Mouse (Mus musculus): ENCODE results near the gene Nars2. TPM values are rescaled to one million over a fixed set of nuclear protein-coding genes. Genes with fewer than 3 reads are reported as not detected.

Gene Nars2
- polyA plus RNA-seq, 1 experiment from 2014 or later, result 20.2 TPM

- Histone ChIP-seq H3K4me3 (ENCODE audit: low read depth, low read length) (no peak overlapping the region), H3K36me3 (ENCODE audit: control insufficient read depth, insufficient read depth, low read length) (no peaks in the 10 kb centered on the region), H3K4me1 (ENCODE audit: control insufficient read depth, insufficient read depth, low read length) (peaks cover 10% of the 10 kb centered on the region; the same call in 1 of the 2 replicates), H3K9me3 (ENCODE audit: control insufficient read depth, low read length) (no peaks in the 10 kb centered on the region), H3K27me3 (ENCODE audit: control insufficient read depth, insufficient read depth, low read length) (no peaks in the 10 kb centered on the region), H3K27ac (ENCODE audit: low read depth, low read length) (no peak overlapping the region), H3K4me2 (ENCODE audit: low read depth, low read length) (no peak overlapping the region), H3K9ac (replicated peaks; ENCODE audit: low read depth, low read length) (no peak overlapping the region)
- WGBS, result 22% methylated on average over 7 of the region's 7 CpGs
- peak; percentile 32 for ATAC-seq (ENCODE audit: low read depth)
Measured at GRCm38 (mm10) chr7:96983660-96984347, 32.5 kb downstream of the Nars2 start.

- ATAC-seq (ENCODE audit: low read depth), result no peak
- H3K4me2 ChIP-seq (ENCODE audit: low read depth, low read length), result 0 out of 2 replicates have a peak overlapping the region, but pooled peaks have one; percentile 8
- H3K27ac ChIP-seq (ENCODE audit: low read depth, low read length), result no peak overlapping the region
Measured at GRCm38 (mm10) chr7:96985798-96986197, 34.5 kb downstream of the Nars2 start.

GRCm38 (mm10) chr7:96986795-96987445 is 35.6 kb downstream of the Nars2 start:
- 32% methylated on average over 9 of the region's 9 CpGs for WGBS
- peak; percentile 60; the same call in 1 of the 2 replicates for ATAC-seq (ENCODE audit: low read depth)
- Histone ChIP-seq H3K27me3 (ENCODE audit: control insufficient read depth, insufficient read depth, low read length) (no peaks in the 10 kb centered on the region), H3K4me3 (ENCODE audit: low read depth, low read length) (no peak overlapping the region), H3K27ac (ENCODE audit: low read depth, low read length) (no peak overlapping the region), H3K4me1 (ENCODE audit: control insufficient read depth, insufficient read depth, low read length) (peaks cover 10% of the 10 kb centered on the region; the same call in 1 of the 2 replicates), H3K9me3 (ENCODE audit: control insufficient read depth, low read length) (no peaks in the 10 kb centered on the region), H3K9ac (replicated peaks; ENCODE audit: low read depth, low read length) (no peak overlapping the region), H3K4me2 (ENCODE audit: low read depth, low read length) (no peak overlapping the region), H3K36me3 (ENCODE audit: control insufficient read depth, insufficient read depth, low read length) (no peaks in the 10 kb centered on the region)

More at GRCm38 (mm10) chr7:96985798-96986197, 34.5 kb downstream of the Nars2 start:
- no peaks in the 10 kb centered on the region for H3K9me3 ChIP-seq (ENCODE audit: control insufficient read depth, low read length)
- H3K9ac ChIP-seq (replicated peaks; ENCODE audit: low read depth, low read length), result no peak overlapping the region
- H3K4me3 ChIP-seq (ENCODE audit: low read depth, low read length), result no peak overlapping the region
- H3K27me3 ChIP-seq (ENCODE audit: control insufficient read depth, insufficient read depth, low read length), result no peaks in the 10 kb centered on the region
- peaks cover 10% of the 10 kb centered on the region; the same call in 1 of the 2 replicates for H3K4me1 ChIP-seq (ENCODE audit: control insufficient read depth, insufficient read depth, low read length)
- 36% methylated on average over 8 of the region's 8 CpGs for WGBS
- H3K36me3 ChIP-seq (ENCODE audit: control insufficient read depth, insufficient read depth, low read length), result no peaks in the 10 kb centered on the region

- H3K4me3 ChIP-seq (ENCODE audit: low read depth, low read length), result no peak overlapping the region
- H3K4me2 ChIP-seq (ENCODE audit: low read depth, low read length), result no peak overlapping the region
- H3K27ac ChIP-seq (ENCODE audit: low read depth, low read length), result no peak overlapping the region
- ATAC-seq (ENCODE audit: low read depth), result no peak
- WGBS, result 66% methylated on average over 4 of the region's 4 CpGs
- 0 out of 2 replicates have a peak overlapping the region, but pooled peaks have one; percentile 21 for H3K9ac ChIP-seq (replicated peaks; ENCODE audit: low read depth, low read length)
- H3K36me3 ChIP-seq (ENCODE audit: control insufficient read depth, insufficient read depth, low read length), result no peaks in the 10 kb centered on the region
- no peaks in the 10 kb centered on the region for H3K27me3 ChIP-seq (ENCODE audit: control insufficient read depth, insufficient read depth, low read length)
- H3K4me1 ChIP-seq (ENCODE audit: control insufficient read depth, insufficient read depth, low read length), result peaks cover 10% of the 10 kb centered on the region; the same call in 1 of the 2 replicates
- H3K9me3 ChIP-seq (ENCODE audit: control insufficient read depth, low read length), result no peaks in the 10 kb centered on the region
Measured at GRCm38 (mm10) chr7:96987676-96988075, 36.4 kb downstream of the Nars2 start.

GRCm38 (mm10) chr7:97012956-97013355 is 61.7 kb downstream of the Nars2 start:
- no peaks in the 10 kb centered on the region for H3K36me3 ChIP-seq (ENCODE audit: control insufficient read depth, insufficient read depth, low read length)
- H3K27me3 ChIP-seq (ENCODE audit: control insufficient read depth, insufficient read depth, low read length), result no peaks in the 10 kb centered on the region
- no peak overlapping the region for H3K4me3 ChIP-seq (ENCODE audit: low read depth, low read length)
- no peak overlapping the region for H3K27ac ChIP-seq (ENCODE audit: low read depth, low read length)
- H3K9ac ChIP-seq (replicated peaks; ENCODE audit: low read depth, low read length), result no peak overlapping the region
- no peak for ATAC-seq (ENCODE audit: low read depth)
- 85% methylated on average over 3 of the region's 3 CpGs for WGBS
- H3K4me1 ChIP-seq (ENCODE audit: control insufficient read depth, insufficient read depth, low read length), result no peaks in the 10 kb centered on the region
- no peaks in the 10 kb centered on the region for H3K9me3 ChIP-seq (ENCODE audit: control insufficient read depth, low read length)
- no peak overlapping the region for H3K4me2 ChIP-seq (ENCODE audit: low read depth, low read length)

- no peaks in the 10 kb centered on the region for H3K36me3 ChIP-seq (ENCODE audit: control insufficient read depth, insufficient read depth, low read length)
- 70% methylated on average over 4 of the region's 4 CpGs for WGBS
- H3K4me1 ChIP-seq (ENCODE audit: control insufficient read depth, insufficient read depth, low read length), result no peaks in the 10 kb centered on the region
- H3K27me3 ChIP-seq (ENCODE audit: control insufficient read depth, insufficient read depth, low read length), result no peaks in the 10 kb centered on the region
- H3K4me2 ChIP-seq (ENCODE audit: low read depth, low read length), result no peak overlapping the region
- no peak overlapping the region for H3K27ac ChIP-seq (ENCODE audit: low read depth, low read length)
- no peak for ATAC-seq (ENCODE audit: low read depth)
- no peak overlapping the region for H3K9ac ChIP-seq (replicated peaks; ENCODE audit: low read depth, low read length)
- no peaks in the 10 kb centered on the region for H3K9me3 ChIP-seq (ENCODE audit: control insufficient read depth, low read length)
- H3K4me3 ChIP-seq (ENCODE audit: low read depth, low read length), result no peak overlapping the region
Measured at GRCm38 (mm10) chr7:97018005-97018404, 66.7 kb downstream of the Nars2 start.

- Histone ChIP-seq H3K4me3 (ENCODE audit: low read depth, low read length) (no peak overlapping the region), H3K27me3 (ENCODE audit: control insufficient read depth, insufficient read depth, low read length) (no peaks in the 10 kb centered on the region), H3K9me3 (ENCODE audit: control insufficient read depth, low read length) (no peaks in the 10 kb centered on the region), H3K4me1 (ENCODE audit: control insufficient read depth, insufficient read depth, low read length) (no peaks in the 10 kb centered on the region), H3K4me2 (ENCODE audit: low read depth, low read length) (no peak overlapping the region), H3K36me3 (ENCODE audit: control insufficient read depth, insufficient read depth, low read length) (no peaks in the 10 kb centered on the region), H3K9ac (replicated peaks; ENCODE audit: low read depth, low read length) (no peak overlapping the region), H3K27ac (ENCODE audit: low read depth, low read length) (no peak overlapping the region)
- 86% methylated on average over 3 of the region's 3 CpGs for WGBS
- ATAC-seq (ENCODE audit: low read depth), result no peak
Measured at GRCm38 (mm10) chr7:97018418-97018817, 67.1 kb downstream of the Nars2 start.

GRCm38 (mm10) chr7:97019303-97019702 is 68.0 kb downstream of the Nars2 start:
- Histone ChIP-seq H3K4me3 (ENCODE audit: low read depth, low read length) (no peak overlapping the region), H3K9ac (replicated peaks; ENCODE audit: low read depth, low read length) (no peak overlapping the region), H3K27me3 (ENCODE audit: control insufficient read depth, insufficient read depth, low read length) (no peaks in the 10 kb centered on the region), H3K4me2 (ENCODE audit: low read depth, low read length) (no peak overlapping the region), H3K4me1 (ENCODE audit: control insufficient read depth, insufficient read depth, low read length) (no peaks in the 10 kb centered on the region), H3K27ac (ENCODE audit: low read depth, low read length) (no peak overlapping the region), H3K36me3 (ENCODE audit: control insufficient read depth, insufficient read depth, low read length) (no peaks in the 10 kb centered on the region), H3K9me3 (ENCODE audit: control insufficient read depth, low read length) (no peaks in the 10 kb centered on the region)
- ATAC-seq (ENCODE audit: low read depth), result peak; percentile 85
- WGBS, result 14% methylated on average over 1 of the region's 1 CpGs

GRCm38 (mm10) chr7:97026772-97027358 is 75.6 kb downstream of the Nars2 start:
- WGBS, result 95% methylated on average over 5 of the region's 5 CpGs
- Histone ChIP-seq H3K4me1 (ENCODE audit: control insufficient read depth, insufficient read depth, low read length) (no peaks in the 10 kb centered on the region), H3K27me3 (ENCODE audit: control insufficient read depth, insufficient read depth, low read length) (no peaks in the 10 kb centered on the region), H3K4me3 (ENCODE audit: low read depth, low read length) (no peak overlapping the region), H3K9me3 (ENCODE audit: control insufficient read depth, low read length) (no peaks in the 10 kb centered on the region), H3K9ac (replicated peaks; ENCODE audit: low read depth, low read length) (no peak overlapping the region), H3K27ac (ENCODE audit: low read depth, low read length) (no peak overlapping the region), H3K36me3 (ENCODE audit: control insufficient read depth, insufficient read depth, low read length) (no peaks in the 10 kb centered on the region), H3K4me2 (ENCODE audit: low read depth, low read length) (no peak overlapping the region)
- no peak for ATAC-seq (ENCODE audit: low read depth)
